Mouse (Mus musculus) hindbrain, embryonic 15.5 days (tissue): ENCODE data around the gene Ftl1. TPM values are rescaled to one million over a fixed set of nuclear protein-coding genes. Genes with fewer than 3 reads are reported as not detected.

Source experiments
- ATAC-seq: fragments of 200-750 bp; cut with Nextera tagmentation; 2 replicates; pipeline ENCODE4 v1.8.0; 2017; ENCODE audit warnings: low read depth, moderate number of reproducible peaks, moderate TSS enrichment; ENCODE audit not compliant: low FRiP score
- H3K27ac ChIP-seq: fragments of 300-500 bp; sonication (generic); replicated peaks from 2 replicates; pipeline ENCODE4 v1.5.1; 2015; ENCODE audit warnings: mild to moderate bottlenecking, inconsistent platforms
- H3K27me3 ChIP-seq: fragments of 300-500 bp; sonication (generic); 2 replicates; pipeline ENCODE4 v1.6.1; 2015; ENCODE audit warnings: control low read depth, inconsistent platforms
- H3K36me3 ChIP-seq: fragments of 300-500 bp; sonication (generic); 2 replicates; pipeline ENCODE4 v1.6.1; 2015; ENCODE audit warnings: control low read depth, inconsistent platforms
- H3K4me1 ChIP-seq: fragments of 300-500 bp; sonication (generic); replicated peaks from 2 replicates; pipeline ENCODE4 v1.6.1; 2015; ENCODE audit warnings: control low read depth, inconsistent platforms
- H3K4me2 ChIP-seq: fragments of 300-500 bp; sonication (generic); 2 replicates; pipeline ENCODE4 v1.6.1; 2015; ENCODE audit warnings: moderate library complexity, mild to moderate bottlenecking, inconsistent platforms
- H3K4me3 ChIP-seq: fragments of 300-500 bp; sonication (generic); 2 replicates; pipeline ENCODE4 v1.5.1; 2015; ENCODE audit warnings: mild to moderate bottlenecking, inconsistent platforms
- H3K9ac ChIP-seq: fragments of 300-500 bp; sonication (generic); 2 replicates; pipeline ENCODE4 v1.6.1; 2015; ENCODE audit warnings: inconsistent platforms
- H3K9me3 ChIP-seq: fragments of 300-500 bp; sonication (generic); 2 replicates; pipeline ENCODE4 v1.6.1; 2016; ENCODE audit warnings: control low read depth, inconsistent platforms
- WGBS: fragments of 180-500 bp; shearing (Covaris S2); methylation state at CpG from one replicate; pipeline ENCODE4 v1.1.7; 2015; 5-methylcytosine and 5-hydroxymethylcytosine counted together
- polyA plus RNA-seq: library from polyadenylated mRNA; unstranded; fragments of >200 nt; fragmentation: Nextera tagmentation; extraction: Ambion mirVana; gene quantifications from 2 replicates; pipeline ENCODE4 v1.2.1, GENCODE M21; 2015

Ftl1 gene
- polyA plus RNA-seq, 1 experiment from 2014 or later: 5,762 TPM

DNA sequence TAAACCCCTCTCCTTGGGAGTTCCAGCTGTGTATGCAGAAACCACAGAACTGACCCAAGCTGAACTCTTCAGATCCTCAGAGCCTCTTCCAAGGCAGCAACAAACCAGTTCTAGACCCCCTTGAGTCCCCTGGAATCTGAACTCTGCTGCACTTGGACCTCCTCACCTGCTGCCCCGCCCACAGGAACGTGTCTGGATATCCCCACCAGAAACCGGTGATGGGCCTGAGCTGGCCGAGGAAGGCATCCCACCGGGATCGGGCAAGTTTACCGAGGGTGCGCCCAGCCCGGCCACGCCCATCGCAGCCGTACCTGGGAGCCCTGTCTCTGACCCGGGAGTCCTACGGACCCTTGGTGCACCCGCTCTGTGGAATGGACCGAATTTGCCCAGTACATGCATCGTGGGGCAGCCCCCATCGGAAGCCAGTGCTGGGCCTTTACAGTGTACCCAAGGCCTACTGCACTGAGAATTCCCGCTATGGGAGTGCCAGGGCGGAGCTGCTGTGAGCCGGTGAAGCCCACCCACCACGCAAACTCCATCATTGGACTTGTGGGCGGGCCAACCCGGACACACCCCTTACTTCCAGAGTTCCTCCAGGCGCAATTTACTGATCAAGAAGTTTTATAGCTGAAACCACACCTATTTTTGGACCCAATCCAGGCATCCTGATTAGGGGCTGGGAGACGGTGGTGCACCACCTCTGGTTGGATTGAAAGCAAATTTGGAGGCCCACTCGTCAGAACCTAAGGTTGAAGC lies 39.6 kb downstream of the Ftl1 start:
- H3K4me1 ChIP-seq: peaks cover 4% of the 10 kb centered on the region; the same call in 1 of the 2 replicates
- ATAC-seq: no peak
- no peaks in the 10 kb centered on the region for H3K9me3 ChIP-seq
- WGBS: 17% methylated on average over 27 of the region's 27 CpGs
- no peak overlapping the region for H3K4me3 ChIP-seq
- peaks cover 66% of the 10 kb centered on the region for H3K27me3 ChIP-seq
- no peak overlapping the region for H3K4me2 ChIP-seq
- H3K36me3 ChIP-seq: peaks cover 40% of the 10 kb centered on the region
- no peak overlapping the region for H3K9ac ChIP-seq
- H3K27ac ChIP-seq: no peak overlapping the region

DNA sequence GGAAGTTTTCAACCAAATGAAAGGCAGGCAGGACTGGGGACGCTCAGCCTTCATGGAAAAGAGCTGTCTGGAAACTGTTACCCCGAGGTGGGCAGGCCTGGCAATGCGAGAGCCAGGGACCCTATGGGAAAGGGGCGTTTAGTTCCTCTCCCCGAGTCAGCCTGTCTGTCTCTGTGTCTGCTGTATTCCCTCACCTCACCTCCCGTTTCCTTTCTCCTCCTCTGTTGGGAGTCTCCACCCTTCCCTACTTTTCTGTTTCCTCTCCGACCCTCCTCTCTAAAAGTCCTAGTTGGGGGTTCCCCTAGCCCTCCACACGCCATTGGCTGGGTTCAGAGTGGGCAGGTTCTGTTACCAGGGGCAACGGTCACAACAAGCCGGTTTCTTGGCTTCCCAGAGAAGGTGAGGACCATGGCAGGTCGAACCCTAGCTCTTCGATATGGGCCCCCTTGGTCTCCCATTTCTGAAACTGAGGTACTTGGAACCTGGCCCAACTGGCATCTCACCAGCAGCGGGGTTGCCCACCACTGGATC lies 41.7 kb downstream of the Ftl1 start:
- no peak overlapping the region for H3K4me3 ChIP-seq
- H3K9me3 ChIP-seq: no peaks in the 10 kb centered on the region
- peaks cover 18% of the 10 kb centered on the region for H3K4me1 ChIP-seq
- H3K27ac ChIP-seq: no peak overlapping the region
- no peak for ATAC-seq
- 13% methylated on average over 13 of the region's 13 CpGs for WGBS
- H3K27me3 ChIP-seq: peaks cover 86% of the 10 kb centered on the region
- H3K4me2 ChIP-seq: no peak overlapping the region
- peaks cover 20% of the 10 kb centered on the region for H3K36me3 ChIP-seq
- H3K9ac ChIP-seq: no peak overlapping the region

DNA sequence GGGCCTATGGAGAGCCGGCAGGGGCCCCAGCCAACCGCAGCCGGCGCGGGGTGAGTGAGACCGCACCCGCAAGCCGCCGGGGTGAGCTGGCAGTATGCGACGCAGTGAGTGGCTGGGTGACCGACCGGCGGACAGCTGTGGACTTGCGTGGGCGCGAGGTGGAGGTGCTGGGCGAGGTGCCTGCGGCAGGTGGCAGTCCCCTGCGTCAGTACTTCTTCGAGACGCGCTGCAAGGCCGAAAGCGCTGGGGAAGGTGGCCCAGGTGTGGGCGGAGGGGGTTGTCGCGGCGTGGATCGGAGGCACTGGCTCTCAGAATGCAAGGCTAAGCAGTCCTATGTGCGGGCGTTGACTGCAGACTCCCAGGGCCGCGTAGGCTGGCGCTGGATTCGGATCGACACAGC lies 44.0 kb downstream of the Ftl1 start:
- H3K9ac ChIP-seq: no peak overlapping the region
- H3K4me1 ChIP-seq: peaks cover 18% of the 10 kb centered on the region
- peak overlapping the region; percentile 16 for H3K4me3 ChIP-seq
- 12% methylated on average over 37 of the region's 37 CpGs for WGBS
- no peak overlapping the region for H3K27ac ChIP-seq
- peak overlapping the region; percentile 26 for H3K4me2 ChIP-seq
- no peak for ATAC-seq
- H3K27me3 ChIP-seq: peaks cover 96% of the 10 kb centered on the region
- no peaks in the 10 kb centered on the region for H3K9me3 ChIP-seq
- no peaks in the 10 kb centered on the region for H3K36me3 ChIP-seq

GRCm38 (mm10) chr7:45414740-45415224 lies 44.9 kb downstream of the Ftl1 start:
- H3K36me3 ChIP-seq: no peaks in the 10 kb centered on the region
- no peak overlapping the region for H3K9ac ChIP-seq
- H3K27ac ChIP-seq: no peak overlapping the region
- H3K4me3 ChIP-seq: no peak overlapping the region
- no peak for ATAC-seq
- no peak overlapping the region for H3K4me2 ChIP-seq
- WGBS: 43% methylated on average over 12 of the region's 12 CpGs
- peaks cover 18% of the 10 kb centered on the region for H3K4me1 ChIP-seq
- H3K9me3 ChIP-seq: no peaks in the 10 kb centered on the region
- H3K27me3 ChIP-seq: peaks cover 96% of the 10 kb centered on the region

GRCm38 (mm10) chr7:45413864-45414739 lies 45.6 kb downstream of the Ftl1 start:
- H3K9me3 ChIP-seq: no peaks in the 10 kb centered on the region
- no peaks in the 10 kb centered on the region for H3K36me3 ChIP-seq
- ATAC-seq: peak; percentile 29; the same call in 1 of the 2 replicates
- peak overlapping the region; percentile 85 for H3K4me2 ChIP-seq
- peaks cover 18% of the 10 kb centered on the region for H3K4me1 ChIP-seq
- WGBS: 2% methylated on average over 26 of the region's 27 CpGs
- H3K27me3 ChIP-seq: peaks cover 96% of the 10 kb centered on the region
- peak overlapping the region; percentile 49 for H3K4me3 ChIP-seq
- no peak overlapping the region for H3K27ac ChIP-seq
- peak overlapping the region; percentile 43 for H3K9ac ChIP-seq

DNA sequence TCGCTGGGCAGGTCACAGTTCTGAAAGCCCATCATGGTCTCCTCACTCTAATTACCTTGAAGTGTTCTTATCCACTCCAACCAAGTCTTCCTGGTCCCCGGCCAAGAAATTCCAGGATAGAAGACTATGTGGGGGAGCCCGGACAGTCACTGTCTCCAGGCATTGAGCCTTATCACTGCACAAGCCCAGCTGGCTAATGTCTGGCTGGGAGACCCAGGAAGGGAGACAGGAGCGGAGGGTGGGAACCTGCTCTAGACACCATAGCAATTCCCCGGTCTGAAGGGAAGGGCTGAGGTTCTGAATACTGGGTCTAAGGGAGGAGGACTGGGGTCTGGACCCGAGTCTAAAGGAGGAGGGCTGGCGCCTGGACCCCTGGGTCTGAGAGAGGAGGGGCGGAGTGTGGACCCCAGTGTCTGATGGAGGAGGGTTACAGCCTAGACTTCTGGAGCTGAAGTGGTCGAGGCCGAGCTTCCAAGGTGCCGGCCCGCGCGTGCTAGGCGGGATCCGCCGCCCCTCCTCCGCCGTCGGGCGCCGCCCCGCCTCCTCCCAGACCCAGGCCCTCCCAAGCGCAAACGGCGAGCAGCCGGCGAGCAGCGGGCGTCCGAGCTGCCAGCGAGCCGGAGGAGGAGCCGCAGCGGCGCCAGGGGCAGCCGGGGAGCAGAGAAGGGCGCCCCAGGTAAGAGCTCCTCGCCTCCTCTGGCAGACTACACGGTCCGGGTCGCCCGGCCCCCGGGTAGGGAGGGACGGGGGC lies 46.4 kb downstream of the Ftl1 start, which contains the start of gene Ntf5:
Gene Ntf5 (plus strand): TSS at position 583 of the 751 bp plus-strand sequence.
- peak within 1 kb of the TSS; percentile 49 for H3K4me3 ChIP-seq
- peak; percentile 30 for ATAC-seq
- H3K36me3 ChIP-seq: no peaks in the 10 kb centered on the region
- H3K27me3 ChIP-seq: peaks cover 96% of the 10 kb centered on the region
- H3K27ac ChIP-seq: no peak within 1 kb of the TSS
- WGBS: 4% methylated on average over 34 of the region's 45 CpGs
- H3K4me2 ChIP-seq: peak within 1 kb of the TSS; percentile 85
- peaks cover 18% of the 10 kb centered on the region for H3K4me1 ChIP-seq
- H3K9ac ChIP-seq: peak within 1 kb of the TSS; percentile 43
- H3K9me3 ChIP-seq: no peaks in the 10 kb centered on the region

- WGBS: 90% methylated on average over 2 of the region's 2 CpGs
Observed at GRCm38 (mm10) chr7:45412421-45412820, 47.3 kb downstream of the Ftl1 start.

DNA sequence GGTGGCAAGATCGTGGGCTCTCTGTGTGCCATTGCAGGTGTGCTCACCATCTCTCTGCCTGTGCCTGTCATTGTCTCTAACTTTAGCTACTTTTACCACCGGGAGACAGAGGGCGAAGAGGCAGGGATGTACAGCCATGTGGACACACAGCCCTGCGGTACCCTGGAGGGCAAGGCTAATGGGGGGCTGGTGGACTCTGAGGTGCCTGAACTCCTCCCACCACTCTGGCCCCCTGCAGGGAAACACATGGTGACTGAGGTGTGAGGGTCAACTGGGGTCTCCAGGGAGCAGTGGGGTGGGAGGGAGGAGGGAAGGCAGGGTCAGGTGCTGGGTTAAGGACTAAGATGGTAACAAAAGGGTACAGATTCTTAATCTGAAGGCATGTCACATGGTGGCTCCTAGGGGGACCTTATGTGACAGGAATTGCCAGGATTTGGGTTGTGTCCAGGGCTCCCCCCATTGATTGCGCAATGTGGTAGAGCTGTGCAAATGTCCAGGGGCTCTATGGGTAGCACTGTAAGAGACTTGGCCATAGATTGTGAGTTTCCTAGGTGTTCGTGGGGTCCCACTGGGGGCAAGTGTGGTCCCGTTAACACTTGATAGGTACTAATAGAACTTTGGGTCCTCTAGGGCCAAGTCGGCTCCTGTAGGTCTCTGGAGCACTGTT lies 50.1 kb downstream of the Ftl1 start:
- WGBS: 89% methylated on average over 8 of the region's 8 CpGs
- no peak overlapping the region for H3K9ac ChIP-seq
- no peak for ATAC-seq

More at GRCm38 (mm10) chr7:45412421-45412820, 47.3 kb downstream of the Ftl1 start:
- H3K4me3 ChIP-seq: no peak overlapping the region
- H3K36me3 ChIP-seq: no peaks in the 10 kb centered on the region
- peaks cover 96% of the 10 kb centered on the region for H3K27me3 ChIP-seq
- peaks cover 18% of the 10 kb centered on the region for H3K4me1 ChIP-seq
- no peaks in the 10 kb centered on the region for H3K9me3 ChIP-seq
- ATAC-seq: no peak
- H3K9ac ChIP-seq: no peak overlapping the region
- no peak overlapping the region for H3K4me2 ChIP-seq
- no peak overlapping the region for H3K27ac ChIP-seq

GRCm38 (mm10) chr7:45408949-45409348 lies 50.7 kb downstream of the Ftl1 start:
- Histone ChIP-seq H3K4me2 (no peak overlapping the region), H3K27ac (no peak overlapping the region), H3K4me1 (peaks cover 18% of the 10 kb centered on the region), H3K27me3 (peaks cover 89% of the 10 kb centered on the region), H3K4me3 (no peak overlapping the region), H3K9ac (no peak overlapping the region), H3K9me3 (no peaks in the 10 kb centered on the region), H3K36me3 (no peaks in the 10 kb centered on the region)
- ATAC-seq: no peak
- 88% methylated on average over 17 of the region's 17 CpGs for WGBS

More for the DNA sequence above, 50.1 kb downstream of the Ftl1 start:
- H3K27me3 ChIP-seq: peaks cover 95% of the 10 kb centered on the region
- no peaks in the 10 kb centered on the region for H3K9me3 ChIP-seq
- peaks cover 23% of the 10 kb centered on the region for H3K4me1 ChIP-seq
- no peak overlapping the region for H3K27ac ChIP-seq
- no peak overlapping the region for H3K4me3 ChIP-seq
- H3K4me2 ChIP-seq: no peak overlapping the region
- H3K36me3 ChIP-seq: no peaks in the 10 kb centered on the region

GRCm38 (mm10) chr7:45408351-45408750 lies 51.3 kb downstream of the Ftl1 start:
- Histone ChIP-seq H3K27me3 (peaks cover 83% of the 10 kb centered on the region), H3K36me3 (no peaks in the 10 kb centered on the region), H3K4me2 (no peak overlapping the region), H3K27ac (no peak overlapping the region), H3K4me1 (peaks cover 12% of the 10 kb centered on the region), H3K4me3 (no peak overlapping the region), H3K9ac (no peak overlapping the region), H3K9me3 (no peaks in the 10 kb centered on the region)
- no peak for ATAC-seq
- WGBS: 75% methylated on average over 7 of the region's 7 CpGs
